Mouse (Mus musculus) heart, embryonic 16.5 days (tissue): ENCODE data around the gene Babam2. TPM values are rescaled to one million over a fixed set of nuclear protein-coding genes. Genes with fewer than 3 reads are reported as not detected.
A peak's percentile ranks its signal among the peaks of the same experiment; 100 is the strongest.

Source experiments
- ATAC-seq: fragments of 200-750 bp; cut with Nextera tagmentation; replicated peaks from 2 replicates; pipeline ENCODE4 v1.8.0; 2017; ENCODE audit warnings: moderate number of reproducible peaks; ENCODE audit not compliant: insufficient read depth, low FRiP score; ENCODE audit errors: extremely low read depth
- H3K27ac ChIP-seq: fragments of 300-500 bp; sonication (generic); 2 replicates; pipeline ENCODE4 v1.5.1; 2014; ENCODE audit warnings: mild to moderate bottlenecking, low read length, control low read depth, moderate library complexity
- H3K27me3 ChIP-seq: fragments of 300-500 bp; sonication (generic); 2 replicates; pipeline ENCODE4 v1.6.1; 2014; ENCODE audit warnings: low read length, mixed read lengths; ENCODE audit not compliant: control insufficient read depth, insufficient read depth
- H3K36me3 ChIP-seq: fragments of 300-500 bp; sonication (generic); 2 replicates; pipeline ENCODE4 v1.6.1; 2014; ENCODE audit not compliant: control insufficient read depth, insufficient read depth
- H3K4me1 ChIP-seq: fragments of 300-500 bp; sonication (generic); 2 replicates; pipeline ENCODE4 v1.6.1; 2014; ENCODE audit warnings: low read length, mixed read lengths; ENCODE audit not compliant: control insufficient read depth, insufficient read depth
- H3K4me2 ChIP-seq: fragments of 300-500 bp; sonication (generic); 2 replicates; pipeline ENCODE4 v1.6.1; 2014; ENCODE audit warnings: low read depth, mild to moderate bottlenecking, control low read depth, low read length
- H3K4me3 ChIP-seq: fragments of 300-500 bp; sonication (generic); 2 replicates; pipeline ENCODE4 v1.5.1; 2014; ENCODE audit warnings: mild to moderate bottlenecking, control low read depth, low read length
- H3K9ac ChIP-seq: fragments of 300-500 bp; sonication (generic); 2 replicates; pipeline ENCODE4 v1.6.1; 2014; ENCODE audit warnings: low read length, control low read depth
- H3K9me3 ChIP-seq: fragments of 300-500 bp; sonication (generic); replicated peaks from 2 replicates; pipeline ENCODE4 v1.6.1; 2016; ENCODE audit warnings: low read length; ENCODE audit not compliant: control insufficient read depth
- WGBS: fragments of 180-500 bp; shearing (Covaris S2); extraction: QIAGEN DNeasy Blood & Tissue Kit; methylation state at CpG from one replicate; pipeline ENCODE4 v1.1.7; 2014; 5-methylcytosine and 5-hydroxymethylcytosine counted together
- polyA plus RNA-seq: library from polyadenylated mRNA; unstranded; fragments of >200 nt; fragmentation: Nextera tagmentation; extraction: Ambion mirVana; gene quantifications from 2 replicates; pipeline ENCODE4 v1.2.1, GENCODE M21; 2015

Gene Babam2
- polyA plus RNA-seq, 1 experiment from 2014 or later: 39.9 TPM

DNA sequence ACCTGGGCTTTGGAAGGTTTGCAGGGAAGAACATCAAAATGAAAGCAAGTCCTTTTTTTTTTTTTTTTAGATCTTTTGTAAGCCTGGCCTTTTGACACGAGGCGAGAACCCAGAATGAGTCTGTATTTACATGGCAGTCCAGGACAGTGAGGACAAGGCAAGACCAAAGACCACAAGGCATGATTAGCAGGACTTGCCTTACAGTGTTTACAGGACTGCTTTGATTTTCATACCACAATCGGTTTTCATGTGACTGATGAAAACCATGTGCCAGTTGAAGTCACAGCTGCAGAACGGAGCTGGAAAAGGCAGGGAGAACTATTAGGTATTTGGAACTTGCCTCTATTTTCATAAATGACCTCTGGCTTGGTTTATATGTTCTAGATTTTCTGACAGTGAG is 381.5 kb downstream of the Babam2 start:
- H3K9ac ChIP-seq: no peak overlapping the region
- 76% methylated on average over 4 of the region's 4 CpGs for WGBS
- H3K9me3 ChIP-seq: no peaks in the 10 kb centered on the region
- H3K27me3 ChIP-seq: no peaks in the 10 kb centered on the region
- H3K4me3 ChIP-seq: no peak overlapping the region
- H3K4me2 ChIP-seq: no peak overlapping the region
- H3K4me1 ChIP-seq: peaks cover 6% of the 10 kb centered on the region
- no peak for ATAC-seq
- no peak overlapping the region for H3K27ac ChIP-seq
- no peaks in the 10 kb centered on the region for H3K36me3 ChIP-seq

DNA sequence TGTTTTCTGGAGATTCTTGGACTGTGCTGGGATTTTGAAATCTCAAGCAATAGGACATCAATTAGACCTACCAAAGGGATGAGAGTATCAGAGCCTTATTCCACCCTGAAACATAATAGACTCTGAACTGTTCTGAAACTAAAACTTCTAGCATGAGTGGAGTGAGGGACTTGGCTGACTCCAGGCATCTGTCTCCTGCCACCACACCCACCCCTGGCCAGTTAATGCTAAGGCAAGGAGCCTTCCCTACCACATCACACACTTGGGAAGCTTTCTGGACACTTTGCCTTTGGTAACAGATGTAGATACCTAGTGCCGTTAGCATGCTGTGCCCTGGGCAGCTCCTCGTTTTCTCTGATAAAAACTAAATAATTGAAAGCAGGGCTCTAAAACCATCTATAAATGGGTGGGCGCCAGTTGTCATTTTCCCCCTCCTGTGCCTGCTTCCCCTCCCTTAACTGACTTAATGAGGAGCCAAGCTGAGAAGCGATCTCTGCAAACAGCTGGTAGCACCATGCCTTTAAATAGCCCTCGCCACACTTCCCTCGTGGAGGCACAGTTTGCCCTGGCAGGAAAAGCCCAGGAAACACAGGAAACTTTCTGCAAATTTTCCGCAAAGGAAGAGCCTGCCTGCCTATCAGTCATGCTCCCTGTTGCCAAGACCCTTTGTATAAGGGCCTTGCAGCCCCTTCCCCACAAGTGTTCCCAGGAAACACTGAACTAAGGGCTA is 383.2 kb downstream of the Babam2 start:
- ATAC-seq: 0 out of 2 replicates have a peak, but pooled peaks have one; percentile 41
- Histone ChIP-seq H3K36me3 (no peaks in the 10 kb centered on the region; the same call in 1 of the 2 replicates), H3K4me2 (no peak overlapping the region)

DNA sequence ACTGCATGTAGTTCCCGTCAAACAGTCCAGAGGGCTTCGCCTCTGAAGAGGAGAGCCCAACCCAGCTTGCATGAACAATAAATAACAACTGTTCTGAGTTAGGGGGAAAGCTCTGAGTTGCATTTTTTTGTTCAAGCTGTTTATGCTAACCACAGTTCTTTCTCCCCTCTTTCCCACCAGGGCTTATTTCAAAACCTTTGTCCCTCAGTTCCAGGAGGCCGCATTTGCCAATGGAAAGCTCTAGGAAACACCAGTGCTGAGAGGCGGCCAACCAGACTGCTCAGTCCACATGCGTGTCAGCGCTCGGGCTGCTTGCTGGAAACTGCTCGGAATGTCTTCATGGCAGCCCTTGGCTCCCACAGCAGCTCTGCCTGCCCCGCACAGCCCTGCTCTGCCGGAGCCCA is 386.9 kb downstream of the Babam2 start:
- Histone ChIP-seq H3K27ac (no peak overlapping the region), H3K4me3 (no peak overlapping the region), H3K4me1 (peaks cover 8% of the 10 kb centered on the region), H3K36me3 (no peaks in the 10 kb centered on the region; the same call in 1 of the 2 replicates), H3K27me3 (no peaks in the 10 kb centered on the region), H3K4me2 (no peak overlapping the region), H3K9ac (no peak overlapping the region), H3K9me3 (no peaks in the 10 kb centered on the region)
- WGBS: 82% methylated on average over 10 of the region's 10 CpGs
- no peak for ATAC-seq

More for the DNA sequence above, 383.2 kb downstream of the Babam2 start:
- no peak overlapping the region for H3K4me3 ChIP-seq
- H3K27me3 ChIP-seq: no peaks in the 10 kb centered on the region
- 0 out of 2 replicates have a peak overlapping the region, but pooled peaks have one; percentile 12 for H3K9ac ChIP-seq
- H3K9me3 ChIP-seq: no peaks in the 10 kb centered on the region
- WGBS: 35% methylated on average over 7 of the region's 7 CpGs
- H3K4me1 ChIP-seq: peaks cover 6% of the 10 kb centered on the region
- H3K27ac ChIP-seq: peak overlapping the region; percentile 35; the same call in 1 of the 2 replicates

DNA sequence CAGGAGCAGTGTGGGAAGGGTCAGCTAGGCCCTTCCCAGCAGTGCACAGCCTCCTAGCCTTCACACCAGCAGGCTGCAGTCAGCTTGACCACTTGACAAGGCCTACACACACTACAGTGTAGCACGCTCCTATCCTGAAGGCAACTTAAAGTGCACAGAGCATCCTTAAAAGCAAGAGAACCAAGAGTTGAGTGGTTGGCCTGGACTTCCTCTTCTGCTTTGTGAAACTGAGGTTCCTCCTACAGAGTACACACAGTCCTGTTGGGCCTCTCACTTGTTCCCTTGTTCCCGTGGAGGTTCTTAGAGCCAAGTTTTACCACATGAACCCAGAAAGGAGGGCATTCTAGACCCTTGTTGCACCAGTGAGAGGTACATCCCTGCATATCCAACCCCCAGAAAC is 388.1 kb downstream of the Babam2 start:
- H3K4me1 ChIP-seq: peaks cover 12% of the 10 kb centered on the region
- no peak overlapping the region for H3K4me3 ChIP-seq
- ATAC-seq: no peak
- H3K4me2 ChIP-seq: no peak overlapping the region
- H3K9me3 ChIP-seq: no peaks in the 10 kb centered on the region
- no peaks in the 10 kb centered on the region; the same call in 1 of the 2 replicates for H3K36me3 ChIP-seq
- H3K27ac ChIP-seq: no peak overlapping the region
- 79% methylated on average over 2 of the region's 2 CpGs for WGBS
- H3K27me3 ChIP-seq: no peaks in the 10 kb centered on the region
- H3K9ac ChIP-seq: no peak overlapping the region

DNA sequence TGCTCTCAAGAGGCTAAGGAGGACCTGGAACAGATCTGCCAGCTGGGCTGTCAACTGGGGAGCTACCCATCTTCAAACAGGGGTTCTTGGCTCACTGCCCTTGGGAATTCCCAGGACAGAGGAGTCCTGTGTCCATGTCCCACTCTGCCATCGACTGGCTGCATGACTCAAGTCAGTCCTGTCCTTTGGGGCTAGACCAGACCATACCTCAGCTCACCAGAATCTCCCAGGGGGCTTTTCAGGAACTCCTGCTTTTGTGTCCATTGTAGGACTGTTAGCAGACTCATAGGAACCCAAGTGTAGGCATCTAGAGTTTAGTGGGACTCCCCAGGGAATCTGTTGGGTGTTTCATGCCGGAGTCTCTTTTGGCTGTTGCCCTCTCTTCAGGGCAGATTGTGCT is 388.5 kb downstream of the Babam2 start:
- Histone ChIP-seq H3K9ac (no peak overlapping the region), H3K27ac (no peak overlapping the region), H3K4me1 (peaks cover 11% of the 10 kb centered on the region), H3K27me3 (no peaks in the 10 kb centered on the region), H3K9me3 (no peaks in the 10 kb centered on the region), H3K4me3 (no peak overlapping the region), H3K4me2 (no peak overlapping the region), H3K36me3 (no peaks in the 10 kb centered on the region; the same call in 1 of the 2 replicates)
- no peak for ATAC-seq
- 92% methylated on average over 2 of the region's 2 CpGs for WGBS

DNA sequence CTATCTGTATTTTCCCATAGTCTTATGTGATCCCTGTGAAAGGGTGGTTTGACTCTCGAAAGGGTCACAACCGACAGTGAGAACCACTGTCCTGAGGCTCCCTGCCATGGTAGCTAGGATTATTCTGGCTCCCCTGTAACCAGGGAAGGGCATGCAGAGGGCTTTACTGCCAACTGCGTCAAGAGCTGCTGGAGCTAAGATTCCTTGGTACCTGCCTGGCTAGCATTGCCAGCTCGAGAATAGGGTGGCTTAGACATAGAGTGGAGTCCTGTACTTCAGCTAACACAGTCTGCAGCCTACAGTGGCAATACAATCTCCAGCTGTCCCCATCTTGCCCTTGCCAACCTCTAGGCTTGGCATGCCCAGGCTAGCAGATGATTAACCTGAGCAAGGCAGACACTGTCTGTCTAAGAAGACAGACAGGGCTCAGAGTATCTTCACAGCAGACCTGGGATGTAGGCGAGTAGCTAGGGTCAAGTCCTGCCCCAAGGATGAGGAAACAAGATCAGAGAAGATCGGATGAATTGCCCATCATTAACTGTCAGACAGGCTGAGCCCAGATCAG is 389.1 kb downstream of the Babam2 start:
- Histone ChIP-seq H3K4me3 (no peak overlapping the region), H3K27me3 (no peaks in the 10 kb centered on the region), H3K9ac (no peak overlapping the region), H3K4me2 (no peak overlapping the region), H3K27ac (no peak overlapping the region), H3K4me1 (peaks cover 6% of the 10 kb centered on the region), H3K36me3 (no peaks in the 10 kb centered on the region; the same call in 1 of the 2 replicates), H3K9me3 (no peaks in the 10 kb centered on the region)
- no peak for ATAC-seq
- WGBS: 84% methylated on average over 6 of the region's 6 CpGs

DNA sequence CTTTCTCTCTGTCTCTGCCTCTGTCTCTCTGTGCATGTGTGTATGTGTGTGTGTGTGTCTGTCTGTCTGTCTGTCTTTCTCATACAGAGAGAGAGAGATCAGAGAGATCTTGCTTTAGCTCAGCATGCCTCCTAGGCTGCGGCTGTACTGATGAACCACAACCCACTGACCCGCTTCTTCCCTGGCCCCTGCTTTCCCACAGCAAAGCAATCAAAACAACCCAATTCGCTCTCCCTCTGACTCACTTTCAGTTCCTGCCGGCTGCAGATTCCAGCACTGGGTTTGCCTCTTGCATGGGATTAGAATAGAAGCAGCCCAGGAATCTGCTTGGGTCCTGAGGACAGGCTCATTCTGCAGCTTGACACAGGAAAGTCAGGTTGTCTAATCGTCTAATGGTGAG is 392.0 kb downstream of the Babam2 start:
- Histone ChIP-seq H3K36me3 (no peaks in the 10 kb centered on the region; the same call in 1 of the 2 replicates), H3K4me2 (no peak overlapping the region; the same call in 1 of the 2 replicates), H3K4me3 (no peak overlapping the region), H3K9me3 (no peaks in the 10 kb centered on the region), H3K4me1 (peaks cover 6% of the 10 kb centered on the region), H3K9ac (0 out of 2 replicates have a peak overlapping the region, but pooled peaks have one; percentile 29), H3K27ac (no peak overlapping the region), H3K27me3 (no peaks in the 10 kb centered on the region)
- ATAC-seq: no peak
- WGBS: 24% methylated on average over 5 of the region's 5 CpGs

DNA sequence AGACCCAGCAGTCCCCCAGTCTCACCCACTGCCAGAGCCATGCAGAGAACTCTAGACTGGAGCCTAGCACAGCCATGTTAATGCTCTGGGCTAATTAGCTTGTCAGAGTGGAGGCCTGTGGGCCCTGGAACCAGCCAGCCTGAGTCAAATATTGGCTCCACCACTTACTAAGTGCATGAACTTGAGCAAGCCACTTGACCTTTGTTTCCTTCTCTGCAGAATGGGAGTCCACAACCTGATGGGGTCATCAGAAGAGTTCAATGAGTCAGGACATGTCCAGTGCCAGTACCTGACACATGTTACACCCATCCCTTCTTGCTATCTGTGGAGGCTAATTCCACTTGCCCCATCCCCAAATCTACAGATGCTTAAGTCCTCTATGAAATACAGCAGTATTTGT is 394.8 kb downstream of the Babam2 start:
- ATAC-seq: no peak
- Histone ChIP-seq H3K9ac (no peak overlapping the region), H3K36me3 (no peaks in the 10 kb centered on the region), H3K27ac (no peak overlapping the region), H3K9me3 (no peaks in the 10 kb centered on the region), H3K4me3 (no peak overlapping the region), H3K4me1 (peaks cover 6% of the 10 kb centered on the region), H3K27me3 (no peaks in the 10 kb centered on the region), H3K4me2 (no peak overlapping the region)

DNA sequence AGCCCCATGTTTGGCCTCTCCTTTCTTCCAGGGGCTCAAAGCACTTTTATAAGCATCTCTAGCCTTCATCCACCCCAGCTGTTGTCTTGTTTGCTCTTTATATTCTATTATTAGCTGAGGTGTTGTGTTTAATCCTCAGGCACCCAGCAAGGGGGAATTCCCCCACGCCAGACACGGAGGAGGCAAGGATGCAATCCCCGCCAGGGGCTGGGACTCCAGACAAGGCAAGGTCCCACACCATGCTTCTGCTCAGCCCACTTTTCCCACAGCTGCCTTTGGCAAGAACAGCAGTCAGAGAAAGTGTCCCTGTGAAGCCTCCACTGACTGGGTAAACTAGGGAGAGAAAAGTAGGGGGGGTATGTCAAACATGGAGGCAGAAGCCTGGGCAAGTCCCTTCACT is 401.2 kb downstream of the Babam2 start:
- peaks cover 11% of the 10 kb centered on the region for H3K4me1 ChIP-seq
- no peak overlapping the region for H3K4me2 ChIP-seq
- no peak overlapping the region for H3K4me3 ChIP-seq
- no peaks in the 10 kb centered on the region for H3K27me3 ChIP-seq
- H3K36me3 ChIP-seq: no peaks in the 10 kb centered on the region
- no peak overlapping the region for H3K9ac ChIP-seq
- H3K9me3 ChIP-seq: no peaks in the 10 kb centered on the region
- no peak overlapping the region for H3K27ac ChIP-seq
- no peak for ATAC-seq
- WGBS: 55% methylated on average over 3 of the region's 3 CpGs
